Mouse (Mus musculus) frontal cortex, adult (tissue): ENCODE data around the gene Klf13.
A peak's percentile ranks its signal among the peaks of the same experiment; 100 is the strongest.

Experiments
- ATAC-seq: cut with Nextera tagmentation; 2 replicates; pipeline ENCODE4 v1.9.2; 2017; ENCODE audit warnings: mild to moderate bottlenecking, moderate library complexity, mixed read lengths; ENCODE audit not compliant: low TSS enrichment

The Klf13 gene

GRCm38 (mm10) chr7:63938914-63939396 lies at the start of gene Klf13:
TSS of gene Klf13 (minus strand) at chr7:63938915.
- ATAC-seq: peak; percentile 82

DNA sequence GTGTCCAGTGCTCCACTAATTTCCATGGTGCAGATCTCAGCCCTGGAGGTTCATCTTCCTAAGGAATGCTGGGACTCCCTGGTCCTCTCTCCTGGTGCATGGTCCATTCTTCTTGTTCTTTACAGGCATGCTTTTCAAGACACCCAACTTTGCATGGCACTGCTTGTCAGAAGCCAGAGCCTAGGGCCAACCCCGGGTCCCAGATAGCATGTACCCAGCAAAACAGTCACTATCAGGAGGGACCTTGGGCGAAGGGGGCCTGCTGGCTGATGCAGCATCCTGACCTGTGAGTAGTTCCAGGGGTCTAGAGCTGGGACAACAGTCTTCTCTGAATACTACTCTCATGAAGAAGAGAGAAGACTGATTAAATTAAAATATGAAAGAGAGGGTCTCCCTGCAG lies 49.7 kb upstream of the Klf13 start:
- ATAC-seq: no peak

GRCm38 (mm10) chr7:63986407-63987182 lies 47.9 kb upstream of the Klf13 start:
- peak; percentile 78 for ATAC-seq

DNA sequence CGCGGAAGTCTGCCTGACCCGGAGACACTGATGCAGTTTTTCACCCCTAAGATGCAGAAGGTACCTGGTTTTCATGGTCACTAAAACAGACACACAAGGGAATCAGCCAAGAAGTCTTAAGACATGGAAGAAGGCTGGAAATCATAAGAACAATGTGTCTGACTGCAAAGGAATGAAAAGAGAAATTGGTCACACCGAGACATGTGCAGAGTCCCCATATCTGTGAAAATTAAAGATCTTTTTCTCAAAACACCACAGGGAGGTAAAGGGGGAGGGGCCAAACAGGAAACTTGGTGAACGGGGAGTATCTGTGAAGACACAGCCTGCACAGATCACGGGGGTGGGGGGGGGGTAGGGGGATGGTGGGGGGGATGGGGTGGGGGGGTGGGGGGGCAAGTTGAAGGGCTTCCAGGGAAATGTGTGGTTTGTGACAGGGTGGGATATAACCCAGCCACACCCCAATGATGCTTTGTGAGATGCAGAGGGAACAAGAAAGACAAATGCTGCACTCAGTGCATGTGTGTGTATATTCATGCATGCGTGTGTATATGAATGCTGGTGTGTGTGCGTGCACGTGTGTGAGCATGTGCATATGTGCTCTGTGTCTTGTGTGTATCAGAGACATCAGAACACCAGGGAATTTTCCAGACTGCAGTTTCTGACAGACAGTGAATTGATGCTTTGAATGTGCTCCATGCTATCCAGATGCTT lies 47.1 kb upstream of the Klf13 start:
- ATAC-seq: no peak

GRCm38 (mm10) chr7:63985266-63985665 lies 46.6 kb upstream of the Klf13 start:
- no peak for ATAC-seq

GRCm38 (mm10) chr7:63984329-63984728 lies 45.6 kb upstream of the Klf13 start:
- no peak for ATAC-seq

DNA sequence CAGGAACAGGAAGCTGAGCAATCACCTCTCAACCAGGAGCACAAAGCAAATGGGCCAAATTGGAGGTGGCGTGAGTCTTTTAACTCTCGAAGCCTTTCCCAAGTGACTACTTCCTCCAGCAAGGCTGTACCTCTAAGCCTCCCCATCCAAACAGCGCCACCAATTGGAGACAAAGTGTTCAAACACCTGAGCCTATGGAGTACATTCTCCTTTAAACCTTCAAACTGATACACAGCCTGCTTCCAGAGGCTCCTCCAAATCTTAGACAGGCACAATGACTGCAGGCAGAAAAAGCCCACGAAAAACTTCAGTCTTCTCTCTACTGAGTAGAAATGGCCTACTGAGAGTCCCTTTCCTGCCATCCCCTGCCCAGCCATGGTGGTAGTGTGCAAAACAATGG lies 38.9 kb upstream of the Klf13 start:
- no peak for ATAC-seq

DNA sequence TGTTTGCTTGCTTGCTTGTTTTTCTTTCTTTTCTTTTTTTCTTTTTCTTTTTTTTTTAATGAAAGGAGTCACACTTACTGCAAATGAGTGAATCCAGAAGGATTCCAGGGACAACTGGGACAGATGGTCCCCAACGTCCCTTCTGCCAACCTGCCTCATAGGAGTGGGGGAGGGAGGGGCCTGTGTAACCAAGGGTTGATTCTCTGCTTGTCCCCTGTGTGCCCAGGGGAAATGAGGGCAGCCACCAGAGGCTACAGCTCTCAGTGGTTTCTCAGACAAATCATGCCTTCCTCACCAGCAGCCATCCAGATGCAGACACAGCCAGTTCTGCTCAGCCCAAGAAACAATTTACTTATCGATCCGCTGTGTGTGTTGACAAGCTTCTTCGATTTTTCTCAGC lies 32.3 kb upstream of the Klf13 start:
- ATAC-seq: no peak

DNA sequence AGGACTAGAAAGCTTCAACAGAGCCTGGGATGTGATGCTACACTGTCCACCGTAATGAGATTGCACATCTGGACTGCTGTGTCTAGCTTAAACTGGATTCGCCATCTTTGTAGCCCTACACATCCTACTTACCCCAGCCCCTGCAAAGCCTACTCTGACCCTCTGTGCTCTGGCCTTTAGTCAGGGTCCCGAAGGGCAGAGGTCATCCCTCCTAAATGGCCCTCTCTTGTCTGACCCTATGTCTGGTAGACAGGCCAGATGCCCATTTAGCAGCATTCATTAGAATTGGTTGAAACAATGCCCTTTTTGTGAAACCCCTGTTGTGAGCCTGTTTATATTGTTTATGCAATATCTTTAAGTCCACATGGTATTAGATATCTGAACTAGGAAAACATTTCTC lies 31.2 kb upstream of the Klf13 start:
- no peak for ATAC-seq

DNA sequence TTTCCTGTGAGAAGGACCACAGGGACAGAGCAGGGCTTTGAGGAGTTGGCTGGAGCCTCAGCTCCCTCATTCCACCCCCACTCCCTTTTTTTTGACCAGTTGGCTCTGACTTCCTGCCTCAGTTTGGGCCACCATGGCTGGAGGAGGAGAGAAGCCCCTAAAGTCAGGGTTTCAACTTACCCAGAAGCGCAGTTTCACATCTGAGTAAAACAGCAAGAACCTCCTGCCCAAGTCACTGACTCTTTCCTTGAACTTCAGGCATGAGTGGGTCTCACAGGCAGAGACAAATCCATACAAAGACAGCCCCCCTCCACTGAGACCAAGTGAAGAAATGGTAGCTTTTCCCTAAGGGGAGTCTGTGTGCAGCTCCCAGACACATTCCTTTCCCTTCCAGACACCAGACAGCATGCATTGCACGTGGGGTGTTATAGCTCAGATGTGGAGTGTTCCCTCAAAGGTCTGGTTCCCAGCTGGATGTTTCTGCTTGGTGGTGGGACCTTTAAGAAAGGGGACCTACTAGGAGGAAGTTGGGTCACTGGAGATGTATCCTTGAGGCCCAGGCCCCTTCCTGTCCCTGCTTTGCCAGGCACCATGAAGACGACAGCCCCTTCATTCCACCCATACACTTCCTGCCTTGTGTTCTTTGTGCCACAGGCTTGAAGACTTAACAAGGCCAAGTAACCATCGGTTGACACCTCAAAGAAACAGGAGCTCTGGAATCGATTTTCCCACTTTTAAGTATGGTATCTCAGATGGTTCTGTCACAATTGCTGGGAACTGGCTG lies 27.1 kb upstream of the Klf13 start:
- no peak for ATAC-seq

DNA sequence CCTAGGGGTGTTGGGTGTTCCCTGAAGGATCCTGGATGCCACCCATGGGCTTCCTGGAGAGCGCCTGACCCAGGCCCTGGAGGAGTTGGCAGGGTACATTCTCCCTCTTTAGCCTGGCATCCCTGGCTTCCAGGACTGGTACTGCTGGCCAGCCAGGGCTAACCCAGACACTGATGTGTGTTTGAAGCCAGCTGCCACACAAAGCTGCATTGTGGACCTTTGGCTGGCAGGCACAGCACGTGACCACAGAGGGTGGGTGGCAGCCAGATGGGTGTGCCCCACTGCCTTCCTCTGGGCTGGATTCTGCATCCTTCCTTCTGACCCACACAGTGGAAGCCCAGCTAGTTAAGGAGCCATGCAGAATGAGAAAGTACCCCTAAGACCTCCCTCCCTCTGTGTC lies 26.4 kb upstream of the Klf13 start:
- ATAC-seq: peak; percentile 95

GRCm38 (mm10) chr7:63964121-63964520 lies 25.4 kb upstream of the Klf13 start:
- ATAC-seq: no peak

DNA sequence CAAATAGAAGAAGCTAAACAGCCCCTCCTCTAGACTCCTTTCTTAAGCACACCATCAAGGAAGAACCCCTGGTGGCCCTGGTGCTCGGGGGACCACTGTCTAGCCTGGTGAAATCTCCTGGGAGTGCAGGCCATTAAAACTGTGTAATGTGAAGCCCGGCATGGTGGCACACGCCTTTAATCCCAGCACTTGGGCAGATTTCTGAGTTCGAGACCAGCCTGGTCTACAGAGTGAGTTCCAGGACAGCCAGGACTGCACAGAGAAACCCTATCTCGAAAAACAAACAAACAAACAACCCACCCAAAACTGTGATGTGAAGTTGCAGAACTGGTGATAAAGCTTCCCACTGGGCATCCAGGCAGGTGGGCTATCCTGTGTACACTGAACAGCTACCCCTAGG lies 24.9 kb upstream of the Klf13 start:
- no peak for ATAC-seq

GRCm38 (mm10) chr7:63957872-63958640 lies 19.3 kb upstream of the Klf13 start:
- ATAC-seq: peak; percentile 47

- peak; percentile 79 for ATAC-seq
Observed at GRCm38 (mm10) chr7:63956981-63957713, 18.4 kb upstream of the Klf13 start.

DNA sequence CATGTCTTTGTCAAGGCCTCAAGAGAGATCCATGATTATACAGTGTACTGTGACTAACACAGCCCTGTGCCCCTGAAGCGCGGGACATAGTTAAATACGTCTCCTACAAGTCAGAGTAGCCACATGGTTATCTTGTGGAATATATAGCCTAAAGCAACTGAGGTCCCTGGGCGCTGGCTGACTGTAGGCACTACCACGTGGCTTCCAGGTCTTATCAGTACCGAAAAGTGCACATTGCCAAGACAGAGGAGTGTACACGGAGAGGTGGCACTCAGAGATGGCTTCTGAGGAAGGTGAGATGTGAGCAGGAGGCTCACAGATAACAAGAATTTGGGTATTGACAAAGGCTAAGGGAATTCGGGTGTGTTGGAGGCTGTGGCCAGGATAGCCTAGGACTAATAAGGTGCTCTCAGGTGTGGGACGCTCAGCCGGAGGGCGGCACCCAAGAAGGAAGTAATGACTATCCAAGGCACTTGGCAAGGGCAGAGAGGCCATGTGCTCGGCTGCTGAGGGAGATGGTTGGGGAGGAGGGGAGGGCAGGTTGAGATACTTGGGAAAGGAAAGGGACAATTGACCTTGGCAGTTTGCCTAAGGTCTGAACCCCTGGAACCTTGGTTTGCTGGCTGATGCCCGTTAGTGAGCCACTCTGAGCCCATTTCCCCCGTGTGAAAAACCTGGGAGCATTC lies 17.6 kb upstream of the Klf13 start:
- no peak for ATAC-seq

GRCm38 (mm10) chr7:63955440-63955839 lies 16.7 kb upstream of the Klf13 start:
- no peak for ATAC-seq

DNA sequence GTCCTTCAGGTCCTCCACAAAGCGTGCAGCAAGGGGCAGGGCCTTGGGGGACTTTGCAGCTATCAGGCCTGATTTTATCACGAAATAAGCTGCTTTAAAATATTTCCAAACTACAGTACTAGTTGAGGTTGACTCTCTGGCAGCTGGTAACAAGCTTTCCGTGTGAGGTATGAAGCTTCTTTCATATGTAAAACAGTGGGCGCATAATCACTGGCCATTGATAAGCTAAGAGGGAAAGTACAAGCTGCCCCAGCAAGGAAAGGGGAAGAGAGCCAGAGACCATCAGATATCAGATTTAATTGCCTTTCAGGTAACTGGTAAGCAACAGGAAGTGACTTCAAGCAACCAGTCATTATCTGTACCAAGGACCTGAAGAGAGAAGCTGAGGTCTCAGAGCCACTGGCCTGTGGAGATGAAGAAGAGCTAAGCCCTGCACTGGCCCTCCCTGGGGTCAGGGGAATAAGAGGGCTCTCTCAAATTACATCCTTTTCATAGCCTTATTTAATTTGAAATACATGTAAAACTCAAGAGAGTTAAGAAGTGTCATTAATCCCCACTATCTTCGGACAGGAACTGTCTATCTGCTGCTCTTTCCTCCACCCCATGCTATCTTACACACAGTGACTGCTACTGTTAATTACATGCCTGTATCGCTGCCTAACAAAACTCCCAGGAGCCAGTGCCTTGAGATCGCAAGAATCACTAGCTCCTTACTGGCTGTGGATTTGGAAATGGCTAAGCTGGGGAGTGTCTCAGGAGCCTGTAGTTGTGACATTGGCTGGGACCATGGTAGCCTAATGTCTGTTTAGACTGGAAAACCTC lies 13.6 kb upstream of the Klf13 start:
- ATAC-seq: no peak

DNA sequence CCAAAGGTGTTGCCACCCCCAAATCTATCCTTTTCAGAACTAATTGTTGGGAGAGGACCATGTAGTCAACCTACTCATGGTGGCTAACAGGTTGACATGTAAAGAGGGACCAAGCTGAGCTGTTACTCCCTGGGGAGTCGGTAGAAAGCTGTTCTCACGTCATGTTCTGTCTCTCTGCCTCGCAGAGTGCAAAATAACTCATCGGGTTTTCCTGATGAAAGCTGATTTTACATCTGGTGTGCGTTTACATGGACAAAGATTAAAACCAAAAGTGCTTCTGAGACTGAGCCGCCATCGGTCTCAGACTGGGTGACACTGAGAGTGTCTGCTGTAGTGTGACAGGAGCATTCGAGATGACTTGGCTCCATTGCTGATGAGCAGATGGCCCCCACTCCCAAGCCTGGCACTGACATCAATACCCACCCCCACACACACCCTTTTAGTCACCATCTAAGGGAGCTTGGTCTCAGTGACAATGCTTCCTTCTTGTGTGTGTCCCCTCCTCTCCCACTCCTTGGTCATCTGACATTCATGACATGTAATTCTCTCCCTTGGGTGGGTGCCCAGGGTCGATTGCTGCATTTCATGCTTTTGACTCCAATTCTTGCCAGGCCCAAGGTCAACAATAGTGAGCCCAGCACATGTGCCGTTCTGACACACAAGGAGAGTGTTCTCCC lies 12.4 kb upstream of the Klf13 start:
- peak; percentile 77 for ATAC-seq
